Comparison of ENCODE assay signal across 12 mouse cellular contexts in genomic region chr2:84474651-84475050, GRCm38 (mm10). TPM values are rescaled to one million over a fixed set of nuclear protein-coding genes. Genes with fewer than 3 reads are reported as not detected.
A peak's percentile ranks its signal among the peaks of the same experiment; 100 is the strongest.
DNase-seq lines count a peak whose midpoint lies in the region; ATAC-seq and TF ChIP-seq lines count a peak whose summit lies in the region.
"Had no signal": no experiment of that assay in that cellular context is flagged by ENCODE, and none has a peak within 500 bp of the region (broad histone marks: within the 10 kb centered on the region; RNA-seq: fewer than 3 reads in every experiment).

No protein-coding gene starts in this region.

- TF ChIP-seq CTCF in intestine, postnatal 0 days (IDR thresholded peaks at IDR 0.05; ENCODE audit: low read depth), result no peak
- no peak for TF ChIP-seq CTCF in ES-Bruce4 (IDR thresholded peaks at IDR 0.05; ENCODE audit: low read depth, low read length)

- no peaks in the 10 kb centered on the region for H3K27me3 ChIP-seq in intestine, embryonic 14.5 days (replicated peaks; ENCODE audit: control insufficient read depth, insufficient read depth, low read length)
- H3K27me3 ChIP-seq in intestine, postnatal 0 days (replicated peaks; ENCODE audit: control insufficient read depth, insufficient read depth, low read length), result no peaks in the 10 kb centered on the region
- H3K27me3 ChIP-seq in ES-Bruce4 (ENCODE audit: control insufficient read depth, insufficient read depth, low read length, poor library complexity, severe bottlenecking), result no peaks in the 10 kb centered on the region
- no peaks in the 10 kb centered on the region for H3K27me3 ChIP-seq in hindbrain, embryonic 16.5 days (replicated peaks; ENCODE audit: control insufficient read depth, insufficient read depth, low read length)
- H3K27me3 ChIP-seq: forebrain, embryonic 15.5 days; midbrain, embryonic 13.5 days had no signal

- peaks cover 9% of the 10 kb centered on the region for H3K4me1 ChIP-seq in intestine, embryonic 14.5 days (replicated peaks; ENCODE audit: control insufficient read depth, insufficient read depth, low read length)
- H3K4me1 ChIP-seq in intestine, postnatal 0 days (replicated peaks; ENCODE audit: control insufficient read depth, insufficient read depth, low read length), result no peaks in the 10 kb centered on the region
- H3K4me1 ChIP-seq in ES-Bruce4 (ENCODE audit: control insufficient read depth, insufficient read depth, low read length), result no peaks in the 10 kb centered on the region
- H3K4me1 ChIP-seq in hindbrain, embryonic 16.5 days (ENCODE audit: control insufficient read depth, insufficient read depth, low read depth, low read length), result no peaks in the 10 kb centered on the region
- H3K4me1 ChIP-seq: forebrain, embryonic 15.5 days had no signal

- H3K27ac ChIP-seq in intestine, embryonic 14.5 days (ENCODE audit: low read depth), result peak overlapping the region; percentile 17; the same call in 1 of the 2 replicates
- H3K27ac ChIP-seq in intestine, postnatal 0 days (ENCODE audit: low read depth, low read length), result no peak overlapping the region
- H3K27ac ChIP-seq in ES-Bruce4 (ENCODE audit: insufficient read depth, low read length), result peak overlapping the region; percentile 80
- H3K27ac ChIP-seq in hindbrain, embryonic 16.5 days (ENCODE audit: low read depth, low read length), result no peak overlapping the region
- H3K27ac ChIP-seq: forebrain, embryonic 15.5 days; midbrain, embryonic 13.5 days had no signal

- intact Hi-C loops in heart, postnatal 10 days (cut with DNase I), result loop anchor here (5.0 kb wide), 1 partner anchor 243 kb away; the partner anchor contains the start of gene Zdhhc5
- intact Hi-C loops in left cerebral cortex, postnatal 14 days (cut with DNase I), result no loop called here

- peak; percentile 74 for TF ChIP-seq EP300 in ES-Bruce4 (IDR thresholded peaks at IDR 0.05; ENCODE audit: insufficient read depth, low read depth, low read length)

- H3K9me3 ChIP-seq in intestine, embryonic 14.5 days (ENCODE audit: control insufficient read depth, low read length), result no peaks in the 10 kb centered on the region
- no peaks in the 10 kb centered on the region for H3K9me3 ChIP-seq in intestine, postnatal 0 days (ENCODE audit: control insufficient read depth)
- no peaks in the 10 kb centered on the region for H3K9me3 ChIP-seq in ES-Bruce4 (replicated peaks; ENCODE audit: control insufficient read depth, insufficient read depth, low read length, poor library complexity, severe bottlenecking)
- no peaks in the 10 kb centered on the region for H3K9me3 ChIP-seq in hindbrain, embryonic 16.5 days (ENCODE audit: control insufficient read depth, low read length)
- H3K9me3 ChIP-seq: forebrain, embryonic 15.5 days; midbrain, embryonic 13.5 days had no signal

- H3K4me2 ChIP-seq in intestine, embryonic 14.5 days (ENCODE audit: low read length), result no peak overlapping the region
- H3K4me2 ChIP-seq in intestine, postnatal 0 days (replicated peaks; ENCODE audit: low read depth), result no peak overlapping the region
- H3K4me2 ChIP-seq in hindbrain, embryonic 16.5 days (ENCODE audit: low read length), result no peak overlapping the region
- H3K4me2 ChIP-seq: forebrain, embryonic 15.5 days; midbrain, embryonic 13.5 days had no signal

- ATAC-seq in intestine, embryonic 14.5 days (replicated peaks; ENCODE audit: low FRiP score, low TSS enrichment, low read depth), result no peak
- ATAC-seq in intestine, postnatal 0 days, result no peak
- no peak for ATAC-seq in hindbrain, embryonic 16.5 days
- ATAC-seq: forebrain, embryonic 15.5 days; midbrain, embryonic 13.5 days had no signal

- H3K36me3 ChIP-seq in intestine, embryonic 14.5 days (ENCODE audit: control insufficient read depth, insufficient read depth, low read length), result peaks cover 21% of the 10 kb centered on the region
- peaks cover 5% of the 10 kb centered on the region; the same call in 1 of the 2 replicates for H3K36me3 ChIP-seq in intestine, postnatal 0 days (ENCODE audit: control insufficient read depth, insufficient read depth)
- peaks cover 3% of the 10 kb centered on the region for H3K36me3 ChIP-seq in ES-Bruce4 (ENCODE audit: control insufficient read depth, insufficient read depth, low read length, poor library complexity, severe bottlenecking)
- H3K36me3 ChIP-seq in hindbrain, embryonic 16.5 days (ENCODE audit: control insufficient read depth, insufficient read depth, low read length), result no peaks in the 10 kb centered on the region
- H3K36me3 ChIP-seq: forebrain, embryonic 15.5 days; midbrain, embryonic 13.5 days had no signal

- no peak for TF ChIP-seq POLR2A in ES-Bruce4 (IDR thresholded peaks at IDR 0.05; ENCODE audit: insufficient read depth, low read length)

- no peak overlapping the region for H3K4me3 ChIP-seq in intestine, embryonic 14.5 days (ENCODE audit: low read depth, low read length)
- no peak overlapping the region for H3K4me3 ChIP-seq in intestine, postnatal 0 days (ENCODE audit: low read depth, low read length)
- H3K4me3 ChIP-seq in ES-Bruce4 (ENCODE audit: low read depth, low read length), result no peak overlapping the region
- no peak overlapping the region for H3K4me3 ChIP-seq in hindbrain, embryonic 16.5 days (ENCODE audit: low read length)
- H3K4me3 ChIP-seq: forebrain, embryonic 15.5 days; midbrain, embryonic 13.5 days had no signal

- no peak overlapping the region for H3K9ac ChIP-seq in intestine, embryonic 14.5 days (ENCODE audit: low read length)
- no peak overlapping the region for H3K9ac ChIP-seq in intestine, postnatal 0 days (ENCODE audit: low read depth, low read length)
- peak overlapping the region; percentile 6; the same call in 1 of the 2 replicates for H3K9ac ChIP-seq in ES-Bruce4 (ENCODE audit: low read depth, poor library complexity, severe bottlenecking)
- H3K9ac ChIP-seq in hindbrain, embryonic 16.5 days (ENCODE audit: low read depth, low read length), result no peak overlapping the region
- H3K9ac ChIP-seq: forebrain, embryonic 15.5 days; midbrain, embryonic 13.5 days had no signal

- 15% methylated on average over 6 of the region's 6 CpGs for WGBS in intestine, embryonic 14.5 days
- 18% methylated on average over 6 of the region's 6 CpGs for WGBS in intestine, postnatal 0 days
- 9% methylated on average over 6 of the region's 6 CpGs for WGBS in hindbrain, embryonic 16.5 days

- DNase-seq in intestine, embryonic 14.5 days (ENCODE audit: low spot score), result no peak
- DNase-seq in embryo, embryonic 10 days (ENCODE audit: low spot score), result peak; percentile 60
- DNase-seq in heart, postnatal 10 days, result peak; percentile 66 to 69
- no peak for DNase-seq in left cerebral cortex, postnatal 14 days (ENCODE audit: low spot score in 2 of 2)
- no peak for DNase-seq in T-cell, adult 2 months (ENCODE audit: low spot score)
- DNase-seq: cerebellum, postnatal 25 days; kidney, postnatal 36 days had no signal

RNA-seq across cellular contexts. Expression of gene Tfpi, which starts 1.9 kb away (rescaled TPM):
- 53.9 and 60.1 TPM in 2 replicates for polyA plus RNA-seq in intestine, embryonic 14.5 days (2014; fragmentation: Nextera tagmentation; extraction: Ambion mirVana)
- 31.3 and 33.4 TPM in 2 replicates for polyA plus RNA-seq in intestine, postnatal 0 days (2015; fragmentation: Nextera tagmentation; extraction: Ambion mirVana)
- polyA plus RNA-seq in ES-Bruce4 (2011; ENCODE audit: insufficient read depth, insufficient read length, low read depth, missing spikeins), result 83.3 and 88.5 TPM in 2 replicates
- total RNA-seq in heart, postnatal 10 days (2021), result 10 to 100 TPM; 62.3 to 67.1 TPM
- total RNA-seq in left cerebral cortex, postnatal 14 days (2021), result 1 to 10 TPM; 6.5 to 7.2 TPM
- polyA plus RNA-seq in hindbrain, embryonic 16.5 days (2015; fragmentation: Nextera tagmentation; extraction: Ambion mirVana), result 18.7 and 19.1 TPM in 2 replicates

RNA-seq across cellular contexts. Expression of gene Calcrl, which starts 49.4 kb away (rescaled TPM):
- 34.3 and 42.3 TPM in 2 replicates for polyA plus RNA-seq in intestine, embryonic 14.5 days (2014; fragmentation: Nextera tagmentation; extraction: Ambion mirVana)
- 14.2 TPM in 2 replicates for polyA plus RNA-seq in intestine, postnatal 0 days (2015; fragmentation: Nextera tagmentation; extraction: Ambion mirVana)
- polyA plus RNA-seq in ES-Bruce4 (2011; ENCODE audit: insufficient read depth, insufficient read length, low read depth, missing spikeins), result 0.59 and 1.5 TPM in 2 replicates
- 10 to 100 TPM; 47.6 to 54.8 TPM for total RNA-seq in heart, postnatal 10 days (2021)
- 1 to 10 TPM; 7.9 to 9.1 TPM for total RNA-seq in left cerebral cortex, postnatal 14 days (2021)
- 13.9 and 16.5 TPM in 2 replicates for polyA plus RNA-seq in hindbrain, embryonic 16.5 days (2015; fragmentation: Nextera tagmentation; extraction: Ambion mirVana)

Comparison
In these comparisons a context has a peak if more than half of its experiments do, and no peak if none do; other contexts are left out.
1. H3K27ac ChIP-seq: peak in intestine, embryonic 14.5 days (single experiment) and ES-Bruce4 (single experiment); none in intestine, postnatal 0 days (single experiment) and hindbrain, embryonic 16.5 days (single experiment).
2. DNase-seq: peak in embryo, embryonic 10 days (single experiment) and heart, postnatal 10 days (2 of 2); none in intestine, embryonic 14.5 days (single experiment), left cerebral cortex, postnatal 14 days (0 of 2) and T-cell, adult 2 months (single experiment).